ENCODE assay signal across 12 mouse cellular contexts in genomic region chr2:158222664-158223063, GRCm38 (mm10). TPM values are rescaled to one million over a fixed set of nuclear protein-coding genes. Genes with fewer than 3 reads are reported as not detected.
A peak's percentile ranks its signal among the peaks of the same experiment; 100 is the strongest.
DNase-seq lines count a peak whose midpoint lies in the region; ATAC-seq lines count a peak whose summit lies in the region.
"Had no signal": no experiment of that assay in that cellular context is flagged by ENCODE, and none has a peak within 500 bp of the region (broad histone marks: within the 10 kb centered on the region; RNA-seq: fewer than 3 reads in every experiment).

No protein-coding gene starts in this region.

- no peak overlapping the region for H3K4me3 ChIP-seq in kidney, embryonic 16.5 days (ENCODE audit: low read length)
- H3K4me3 ChIP-seq in kidney, embryonic 15.5 days (replicated peaks): no peak overlapping the region
- H3K4me3 ChIP-seq in heart, embryonic 12.5 days: no peak overlapping the region
- no peak overlapping the region for H3K4me3 ChIP-seq in forebrain, embryonic 16.5 days (replicated peaks; ENCODE audit: low read length)
- H3K4me3 ChIP-seq: left cerebral cortex, adult 2 months; myocyte had no signal

- no peaks in the 10 kb centered on the region for H3K9me3 ChIP-seq in kidney, embryonic 16.5 days (ENCODE audit: low read length)
- H3K9me3 ChIP-seq in kidney, embryonic 15.5 days (replicated peaks): no peaks in the 10 kb centered on the region
- H3K9me3 ChIP-seq in heart, embryonic 12.5 days (replicated peaks): no peaks in the 10 kb centered on the region
- H3K9me3 ChIP-seq in forebrain, embryonic 16.5 days (ENCODE audit: control insufficient read depth, low read length): no peaks in the 10 kb centered on the region

- H3K9ac ChIP-seq in kidney, embryonic 16.5 days (replicated peaks; ENCODE audit: low read length): no peak overlapping the region
- no peak overlapping the region for H3K9ac ChIP-seq in kidney, embryonic 15.5 days
- no peak overlapping the region for H3K9ac ChIP-seq in heart, embryonic 12.5 days
- H3K9ac ChIP-seq in forebrain, embryonic 16.5 days (replicated peaks; ENCODE audit: low read depth, low read length): no peak overlapping the region

- 38% methylated on average over 4 of the region's 4 CpGs for WGBS in kidney, embryonic 16.5 days
- WGBS in kidney, embryonic 15.5 days: 42% methylated on average over 4 of the region's 4 CpGs
- 31% methylated on average over 4 of the region's 4 CpGs for WGBS in heart, embryonic 12.5 days
- 58% methylated on average over 4 of the region's 4 CpGs for WGBS in forebrain, embryonic 16.5 days

- no peaks in the 10 kb centered on the region for H3K36me3 ChIP-seq in kidney, embryonic 16.5 days (ENCODE audit: insufficient read depth, low read length)
- H3K36me3 ChIP-seq in kidney, embryonic 15.5 days: no peaks in the 10 kb centered on the region
- H3K36me3 ChIP-seq in heart, embryonic 12.5 days: no peaks in the 10 kb centered on the region
- H3K36me3 ChIP-seq in forebrain, embryonic 16.5 days (ENCODE audit: control insufficient read depth, insufficient read depth): no peaks in the 10 kb centered on the region

- H3K27me3 ChIP-seq in kidney, embryonic 16.5 days (ENCODE audit: insufficient read depth, low read length): no peaks in the 10 kb centered on the region
- no peaks in the 10 kb centered on the region for H3K27me3 ChIP-seq in kidney, embryonic 15.5 days
- H3K27me3 ChIP-seq in heart, embryonic 12.5 days (replicated peaks): peaks cover 18% of the 10 kb centered on the region
- H3K27me3 ChIP-seq in forebrain, embryonic 16.5 days (replicated peaks; ENCODE audit: control insufficient read depth, insufficient read depth, low read length): no peaks in the 10 kb centered on the region

- DNase-seq in urinary bladder, postnatal 14 days (ENCODE audit: low spot score): peak; percentile 24
- no peak for DNase-seq in urinary bladder, adult 2 months (ENCODE audit: low spot score)
- DNase-seq in ovary, adult 18-20 months (ENCODE audit: low spot score): no peak
- DNase-seq: right cerebral cortex, postnatal 25 days had no signal

- H3K27ac ChIP-seq in kidney, embryonic 16.5 days (ENCODE audit: low read length): 0 out of 2 replicates have a peak overlapping the region, but pooled peaks have one; percentile 25
- no peak overlapping the region; the same call in 1 of the 2 replicates for H3K27ac ChIP-seq in kidney, embryonic 15.5 days
- no peak overlapping the region for H3K27ac ChIP-seq in heart, embryonic 12.5 days (ENCODE audit: poor library complexity, severe bottlenecking)
- no peak overlapping the region for H3K27ac ChIP-seq in forebrain, embryonic 16.5 days (ENCODE audit: low read length)
- H3K27ac ChIP-seq: left cerebral cortex, adult 2 months; macrophage had no signal

- peaks cover 8% of the 10 kb centered on the region for H3K4me1 ChIP-seq in kidney, embryonic 16.5 days (ENCODE audit: insufficient read depth, low read length)
- H3K4me1 ChIP-seq in kidney, embryonic 15.5 days: peaks cover 15% of the 10 kb centered on the region
- peaks cover 14% of the 10 kb centered on the region for H3K4me1 ChIP-seq in heart, embryonic 12.5 days (replicated peaks)
- H3K4me1 ChIP-seq in forebrain, embryonic 16.5 days (replicated peaks; ENCODE audit: control insufficient read depth, insufficient read depth, low read length): no peaks in the 10 kb centered on the region

- no peak overlapping the region for H3K4me2 ChIP-seq in kidney, embryonic 16.5 days (replicated peaks; ENCODE audit: low read depth, low read length)
- H3K4me2 ChIP-seq in kidney, embryonic 15.5 days: no peak overlapping the region
- no peak overlapping the region for H3K4me2 ChIP-seq in heart, embryonic 12.5 days
- no peak overlapping the region for H3K4me2 ChIP-seq in forebrain, embryonic 16.5 days (ENCODE audit: low read length)

- ATAC-seq in kidney, embryonic 16.5 days (ENCODE audit: low FRiP score, low TSS enrichment): no peak
- no peak for ATAC-seq in kidney, embryonic 15.5 days (replicated peaks; ENCODE audit: low FRiP score)
- peak; percentile 60; the same call in 1 of the 2 replicates for ATAC-seq in heart, embryonic 12.5 days (ENCODE audit: insufficient number of reproducible peaks, low FRiP score)
- no peak for ATAC-seq in forebrain, embryonic 16.5 days

RNA-seq across cellular contexts. Expression of gene D630003M21Rik, which starts 6.4 kb away (rescaled TPM):
- 8.3 and 9.0 TPM in 2 replicates for polyA plus RNA-seq in kidney, embryonic 16.5 days (2015; fragmentation: Nextera tagmentation; extraction: Ambion mirVana)
- polyA plus RNA-seq in kidney, embryonic 15.5 days (2015; fragmentation: Nextera tagmentation; extraction: Ambion mirVana): 6.2 and 7.7 TPM in 2 replicates
- 1.9 and 2.5 TPM in 2 replicates for polyA plus RNA-seq in urinary bladder, adult 2 months (2012; rRNA removed)
- polyA plus RNA-seq in heart, embryonic 12.5 days (2016; fragmentation: Nextera tagmentation; extraction: Ambion mirVana): 1.1 and 1.5 TPM in 2 replicates
- 1.8 and 2.8 TPM in 2 replicates for polyA plus RNA-seq in forebrain, embryonic 16.5 days (2015; fragmentation: Nextera tagmentation; extraction: Ambion mirVana)
- polyA plus RNA-seq: macrophage had no signal

RNA-seq across cellular contexts. Expression of gene Bpi, which starts 35.2 kb away (rescaled TPM):
- polyA plus RNA-seq in kidney, embryonic 16.5 days (2015; fragmentation: Nextera tagmentation; extraction: Ambion mirVana): 0.18 TPM in 1 of 2 replicates, not detected in the other
- 0.08 and 0.17 TPM in 2 replicates for polyA plus RNA-seq in kidney, embryonic 15.5 days (2015; fragmentation: Nextera tagmentation; extraction: Ambion mirVana)
- polyA plus RNA-seq in urinary bladder, adult 2 months (2012; rRNA removed): not detected in 2 replicates
- polyA plus RNA-seq in heart, embryonic 12.5 days (2016; fragmentation: Nextera tagmentation; extraction: Ambion mirVana): not detected in 2 replicates
- not detected in 2 replicates for polyA plus RNA-seq in forebrain, embryonic 16.5 days (2015; fragmentation: Nextera tagmentation; extraction: Ambion mirVana)
- polyA plus RNA-seq: embryonic facial prominence, embryonic 11.5 days; macrophage; myocyte had no signal
